Mouse (Mus musculus) limb, embryonic 11.5 days (tissue): ENCODE measurements around the gene Amh. TPM values are rescaled to one million over a fixed set of nuclear protein-coding genes. Genes with fewer than 3 reads are reported as not detected.

Experiments used
- ATAC-seq: fragments of 200-750 bp; cut with Nextera tagmentation; 2 replicates; pipeline ENCODE4 v1.8.0; 2017; ENCODE audit warnings: low read depth; ENCODE audit not compliant: insufficient number of reproducible peaks, low FRiP score, low TSS enrichment
- DNase-seq: peaks from one replicate; pipeline ENCODE4 v3.0.0-alpha.2; 2015; ENCODE audit warnings: low spot score
- H3K27ac ChIP-seq: fragments of 300-500 bp; sonication (generic); replicated peaks from 2 replicates; pipeline ENCODE4 v1.5.1; 2014; ENCODE audit warnings: low read depth, mild to moderate bottlenecking, low read length
- H3K27me3 ChIP-seq: fragments of 300-500 bp; sonication (generic); 2 replicates; pipeline ENCODE4 v1.6.1; 2014; ENCODE audit warnings: mild to moderate bottlenecking, low read length, mixed read lengths; ENCODE audit not compliant: control insufficient read depth, insufficient read depth
- H3K36me3 ChIP-seq: fragments of 300-500 bp; sonication (generic); 2 replicates; pipeline ENCODE4 v1.6.1; 2014; ENCODE audit warnings: mild to moderate bottlenecking, low read length, moderate library complexity, mixed read lengths; ENCODE audit not compliant: control insufficient read depth, insufficient read depth
- H3K4me1 ChIP-seq: fragments of 300-500 bp; sonication (generic); 2 replicates; pipeline ENCODE4 v1.6.1; 2014; ENCODE audit warnings: low read length, mixed read lengths; ENCODE audit not compliant: control insufficient read depth, insufficient read depth
- H3K4me2 ChIP-seq: fragments of 300-500 bp; sonication (generic); 2 replicates; pipeline ENCODE4 v1.6.1; 2014; ENCODE audit warnings: low read depth, mild to moderate bottlenecking, moderate library complexity; ENCODE audit not compliant: severe bottlenecking
- H3K4me3 ChIP-seq: fragments of 300-500 bp; sonication (generic); 2 replicates; pipeline ENCODE4 v1.5.1; 2014; ENCODE audit warnings: low read depth, low read length
- H3K9ac ChIP-seq: fragments of 300-500 bp; sonication (generic); 2 replicates; pipeline ENCODE4 v1.6.1; 2014; ENCODE audit warnings: mild to moderate bottlenecking, low read length
- H3K9me3 ChIP-seq: fragments of 300-500 bp; sonication (generic); 2 replicates; pipeline ENCODE4 v1.6.1; 2016; ENCODE audit warnings: low read length; ENCODE audit not compliant: control insufficient read depth
- WGBS: fragments of 180-500 bp; shearing (Covaris S2); extraction: QIAGEN DNeasy Blood & Tissue Kit; methylation state at CpG from one replicate; pipeline ENCODE4 v1.1.7; 2014; 5-methylcytosine and 5-hydroxymethylcytosine counted together
- polyA plus RNA-seq: library from polyadenylated mRNA; unstranded; fragments of >200 nt; fragmentation: Nextera tagmentation; extraction: Ambion mirVana; gene quantifications from 2 replicates; pipeline ENCODE4 v1.2.1, GENCODE M21; 2014

Gene Amh
- polyA plus RNA-seq, 1 experiment from 2014 or later = not detected

- Histone ChIP-seq H3K9ac (peak within 1 kb of the TSS; percentile 95), H3K4me1 (peaks cover 15% of the 10 kb centered on the region), H3K27ac (peak within 1 kb of the TSS; percentile 91), H3K4me2 (peak within 1 kb of the TSS; percentile 92), H3K27me3 (no peaks in the 10 kb centered on the region), H3K36me3 (peaks cover 39% of the 10 kb centered on the region), H3K4me3 (peak within 1 kb of the TSS; percentile 97), H3K9me3 (no peaks in the 10 kb centered on the region)
- peak; percentile 95 for DNase-seq
- ATAC-seq = peak; percentile 88
- under 1% methylated on average over 103 of the region's 104 CpGs for WGBS
Measured at GRCm38 (mm10) chr10:80798150-80799006, 6.7 kb upstream of the Amh start, which contains the start of the genes Sf3a2 and Plekhj1. Gene Sf3a2 (plus strand): TSS chr10:80798198. Gene Plekhj1 (minus strand): TSS chr10:80798626.

DNA sequence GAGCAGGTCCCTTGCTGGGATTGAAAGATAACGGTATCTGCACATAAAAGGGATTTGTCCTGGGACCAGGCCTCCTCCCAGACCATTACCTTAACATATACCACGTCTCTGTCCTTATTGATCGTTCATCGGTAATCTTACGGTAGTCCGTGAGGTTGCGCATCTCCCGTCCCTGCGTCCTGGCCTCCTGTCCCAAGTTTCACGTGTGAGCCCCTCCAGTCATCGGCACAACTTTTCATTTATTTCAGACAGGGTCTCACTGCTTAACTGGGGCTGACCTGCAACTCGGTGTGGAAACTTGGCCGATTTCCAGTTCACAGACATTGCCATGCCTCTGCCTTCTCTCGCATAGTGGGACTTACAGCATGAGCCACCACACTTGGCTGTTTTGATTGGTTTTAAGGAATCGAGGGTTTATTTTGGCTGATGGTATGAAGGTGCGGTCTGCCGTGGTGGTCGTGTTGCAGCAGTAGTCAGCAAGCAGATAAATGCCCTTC is 5.9 kb upstream of the Amh start:
- Histone ChIP-seq H3K9me3 (no peaks in the 10 kb centered on the region), H3K27ac (peak overlapping the region; percentile 91), H3K27me3 (no peaks in the 10 kb centered on the region), H3K4me3 (peak overlapping the region; percentile 97), H3K36me3 (peaks cover 40% of the 10 kb centered on the region), H3K4me2 (peak overlapping the region; percentile 88), H3K9ac (peak overlapping the region; percentile 95), H3K4me1 (peaks cover 15% of the 10 kb centered on the region)
- 3% methylated on average over 18 of the region's 18 CpGs for WGBS
- no peak for ATAC-seq
- no peak for DNase-seq

- Histone ChIP-seq H3K27me3 (peaks cover 6% of the 10 kb centered on the region; the same call in 1 of the 2 replicates), H3K27ac (no peak overlapping the region), H3K4me2 (no peak overlapping the region), H3K36me3 (peaks cover 39% of the 10 kb centered on the region), H3K4me3 (no peak overlapping the region), H3K9me3 (no peaks in the 10 kb centered on the region), H3K4me1 (peaks cover 25% of the 10 kb centered on the region), H3K9ac (no peak overlapping the region)
- ATAC-seq = no peak
- DNase-seq = no peak
- WGBS = 91% methylated on average over 10 of the region's 10 CpGs
Measured at GRCm38 (mm10) chr10:80802204-80802912, 2.7 kb upstream of the Amh start.

DNA sequence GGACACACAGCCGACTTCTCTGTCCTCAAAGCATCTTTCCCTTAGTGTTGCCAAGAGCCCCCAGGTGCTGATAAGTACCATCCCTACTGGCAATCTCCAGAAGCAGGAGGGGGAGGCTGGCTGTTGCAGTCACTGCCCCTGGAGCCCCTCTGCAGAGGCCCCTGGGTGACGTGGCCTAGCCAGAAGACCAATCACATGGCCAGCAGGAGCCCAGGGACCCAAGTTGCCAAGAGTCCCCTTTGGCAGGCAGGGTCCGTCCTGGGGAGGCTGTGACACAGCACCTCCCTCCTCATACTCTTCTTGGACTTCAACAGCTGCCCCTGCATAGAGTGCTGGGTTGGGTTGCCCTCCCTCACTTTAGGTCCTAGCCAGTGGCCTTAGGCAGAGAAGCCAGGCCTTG is 2.0 kb upstream of the Amh start:
- Histone ChIP-seq H3K4me2 (no peak overlapping the region), H3K27me3 (peaks cover 7% of the 10 kb centered on the region), H3K4me3 (no peak overlapping the region), H3K9me3 (no peaks in the 10 kb centered on the region), H3K36me3 (peaks cover 39% of the 10 kb centered on the region), H3K4me1 (peaks cover 27% of the 10 kb centered on the region), H3K27ac (no peak overlapping the region), H3K9ac (no peak overlapping the region)
- ATAC-seq (no peak), DNase-seq (no peak)
- WGBS = 86% methylated on average over 3 of the region's 3 CpGs

- H3K27ac ChIP-seq = no peak overlapping the region
- H3K9me3 ChIP-seq = no peaks in the 10 kb centered on the region
- ATAC-seq = no peak
- no peak overlapping the region for H3K9ac ChIP-seq
- no peak overlapping the region for H3K4me3 ChIP-seq
- H3K4me2 ChIP-seq = no peak overlapping the region
- peaks cover 39% of the 10 kb centered on the region for H3K36me3 ChIP-seq
- peaks cover 19% of the 10 kb centered on the region for H3K27me3 ChIP-seq
- WGBS = 100% methylated on average over 2 of the region's 2 CpGs
- no peak for DNase-seq
- peaks cover 36% of the 10 kb centered on the region for H3K4me1 ChIP-seq
Measured at GRCm38 (mm10) chr10:80804340-80804739, 703 bp upstream of the Amh start.

DNA sequence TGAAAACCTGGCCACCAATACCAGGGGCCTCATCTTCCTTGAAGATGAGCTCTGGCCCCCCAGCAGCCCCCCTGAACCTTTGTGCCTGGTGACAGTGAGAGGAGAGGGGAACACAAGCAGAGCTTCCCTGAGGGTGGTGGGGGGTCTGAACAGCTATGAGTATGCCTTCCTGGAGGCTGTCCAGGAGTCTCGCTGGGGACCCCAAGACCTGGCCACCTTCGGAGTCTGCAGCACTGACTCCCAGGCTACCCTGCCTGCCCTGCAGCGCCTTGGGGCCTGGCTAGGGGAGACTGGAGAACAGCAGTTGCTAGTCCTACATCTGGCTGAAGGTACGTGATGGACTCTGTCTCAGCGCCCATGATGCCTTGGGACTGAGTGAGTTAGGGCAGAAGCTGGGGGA is 279 bp downstream of the Amh start:
- no peak overlapping the region for H3K4me2 ChIP-seq
- no peak overlapping the region for H3K4me3 ChIP-seq
- no peaks in the 10 kb centered on the region for H3K9me3 ChIP-seq
- no peak overlapping the region for H3K27ac ChIP-seq
- H3K27me3 ChIP-seq = peaks cover 21% of the 10 kb centered on the region
- ATAC-seq = no peak
- peaks cover 30% of the 10 kb centered on the region for H3K4me1 ChIP-seq
- peaks cover 39% of the 10 kb centered on the region for H3K36me3 ChIP-seq
- H3K9ac ChIP-seq = no peak overlapping the region
- 66% methylated on average over 5 of the region's 5 CpGs for WGBS
- no peak for DNase-seq

DNA sequence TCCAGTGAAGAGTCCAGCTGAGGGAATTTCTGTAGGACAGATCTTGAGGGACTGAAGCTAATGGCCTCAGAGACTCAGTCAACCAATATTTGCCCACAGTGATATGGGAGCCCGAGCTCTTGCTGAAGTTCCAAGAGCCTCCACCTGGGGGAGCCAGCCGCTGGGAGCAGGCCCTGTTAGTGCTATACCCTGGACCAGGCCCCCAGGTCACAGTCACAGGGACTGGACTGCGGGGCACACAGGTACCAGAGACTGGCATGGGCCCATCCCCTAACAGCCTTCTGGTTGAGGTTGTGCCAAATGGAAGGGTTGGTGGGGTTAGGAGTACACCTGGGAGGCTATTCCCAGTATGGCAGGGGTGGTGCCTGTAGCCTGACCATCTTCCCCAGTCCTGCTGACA is 882 bp downstream of the Amh start:
- H3K4me3 ChIP-seq = no peak overlapping the region
- peak; percentile 87 for DNase-seq
- no peak overlapping the region for H3K9ac ChIP-seq
- no peak overlapping the region for H3K27ac ChIP-seq
- peaks cover 39% of the 10 kb centered on the region for H3K36me3 ChIP-seq
- ATAC-seq = peak; percentile 32
- no peaks in the 10 kb centered on the region for H3K9me3 ChIP-seq
- H3K27me3 ChIP-seq = peaks cover 21% of the 10 kb centered on the region
- WGBS = 24% methylated on average over 3 of the region's 3 CpGs
- no peak overlapping the region for H3K4me2 ChIP-seq
- peaks cover 30% of the 10 kb centered on the region for H3K4me1 ChIP-seq

- no peak for ATAC-seq
- peak; percentile 45 for DNase-seq
- Histone ChIP-seq H3K27me3 (peaks cover 21% of the 10 kb centered on the region), H3K4me3 (peak overlapping the region; percentile 45), H3K36me3 (peaks cover 33% of the 10 kb centered on the region), H3K4me1 (peaks cover 30% of the 10 kb centered on the region), H3K4me2 (peak overlapping the region; percentile 99), H3K9me3 (no peaks in the 10 kb centered on the region), H3K27ac (peak overlapping the region; percentile 47; the same call in 1 of the 2 replicates), H3K9ac (peak overlapping the region; percentile 73)
- WGBS = 46% methylated on average over 34 of the region's 34 CpGs
Measured at GRCm38 (mm10) chr10:80806341-80807056, 1.5 kb downstream of the Amh start.
